Mouse (Mus musculus) adrenal gland, adult (tissue): ENCODE measurements around the gene Fezf2.

ENCODE experiments used
- DNase-seq, 2 experiments: peaks; one replicate each; pipeline ENCODE4 v3.0.0; 2022 to 2023; ENCODE audit warnings: low spot score in 1 of 2; ENCODE audit not compliant: inconsistent age in 2 of 2

Fezf2 gene

DNA sequence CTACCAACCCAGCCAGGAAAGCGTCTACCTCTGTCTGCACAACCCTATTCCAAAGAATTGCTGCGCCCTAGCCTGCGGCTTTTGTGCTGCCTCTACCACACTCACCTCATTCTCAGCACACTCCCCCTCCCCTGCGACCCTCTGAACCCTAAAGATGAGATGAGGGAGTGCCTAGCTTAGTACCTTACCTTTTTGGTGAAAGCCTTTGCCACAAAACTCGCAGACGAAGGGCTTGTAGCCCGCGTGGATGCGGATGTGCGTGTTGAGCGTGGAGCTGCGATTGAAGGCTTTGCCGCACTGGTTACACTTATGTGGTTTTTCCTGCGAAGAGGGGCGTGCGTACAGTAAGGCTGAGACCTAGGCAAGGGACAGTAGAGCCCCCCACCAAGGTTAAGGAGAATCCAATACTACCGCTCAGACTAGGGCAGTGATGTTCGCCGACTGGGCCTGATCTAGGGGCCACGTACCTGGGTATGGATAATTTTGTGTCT, 4.5 kb downstream of the Fezf2 start:
- no peak for DNase-seq

DNA sequence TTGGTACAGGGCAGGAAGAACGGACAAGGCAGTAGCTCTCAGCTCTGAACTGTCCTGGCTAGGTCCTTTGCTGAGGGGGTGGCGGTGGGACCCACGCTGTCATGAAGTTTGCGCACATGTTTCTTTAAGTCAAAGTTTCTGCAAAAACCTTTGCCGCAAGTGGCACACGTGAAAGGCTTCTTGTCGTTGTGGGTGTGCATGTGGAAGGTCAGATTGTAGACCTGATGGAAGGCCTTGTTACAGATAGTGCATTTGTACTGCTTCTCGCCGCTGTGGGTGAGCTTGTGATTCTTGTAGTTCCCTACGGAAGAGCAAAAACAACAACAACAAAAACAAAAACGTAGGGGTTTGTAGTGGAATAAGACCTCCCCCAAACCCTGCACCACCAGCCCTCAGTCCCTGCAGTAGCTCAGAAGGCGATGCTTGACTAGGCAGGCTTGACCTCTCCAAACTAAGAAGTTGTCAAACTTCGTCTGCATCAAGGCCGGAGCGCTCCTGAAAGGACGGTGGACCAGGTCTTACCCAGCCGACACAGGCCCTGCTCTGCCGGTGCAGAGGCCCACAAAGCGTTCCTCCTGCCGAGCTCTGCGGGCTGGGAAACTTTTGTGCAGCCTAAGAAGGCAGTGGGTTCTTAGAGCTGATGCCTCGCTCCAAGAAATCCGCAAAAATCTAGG, 5.4 kb downstream of the Fezf2 start:
- DNase-seq, result peak in 1 of 2 experiments; percentile 24

DNA sequence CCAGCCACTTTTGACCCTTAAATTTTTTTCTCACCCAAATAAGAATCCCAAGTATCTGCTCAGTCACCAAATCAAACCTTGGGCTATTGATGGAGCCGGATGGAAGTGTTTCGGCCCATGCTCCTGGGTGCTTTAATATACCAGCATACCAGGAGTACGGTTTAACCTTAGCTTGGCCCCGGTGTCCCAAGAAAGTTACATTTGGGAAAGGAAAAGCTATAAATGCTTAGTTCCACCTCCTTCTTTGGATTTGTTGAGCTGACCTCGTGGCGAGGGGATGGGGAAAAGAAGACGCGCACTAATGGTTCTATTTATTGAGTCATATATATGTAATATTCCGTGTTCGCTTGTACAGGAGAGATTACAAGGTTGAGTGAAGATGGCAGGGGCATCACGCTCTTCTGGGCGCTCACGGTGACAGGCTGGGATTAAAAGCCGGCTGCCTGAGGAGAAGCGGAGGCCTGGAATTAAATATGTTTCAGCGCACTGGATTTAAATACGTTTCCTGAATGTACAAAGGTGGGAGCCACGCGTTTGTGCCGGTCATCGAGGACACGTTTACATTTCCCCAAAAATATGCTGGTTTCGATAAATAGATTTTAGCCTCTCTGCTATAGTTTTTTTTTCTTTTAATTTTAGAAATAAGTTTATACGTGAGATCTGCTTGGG, 6.1 kb downstream of the Fezf2 start:
- DNase-seq, result no peak

- DNase-seq, result peak; percentile 21 to 68
Measured at GRCm38 (mm10) chr14:12341075-12341788, 6.8 kb downstream of the Fezf2 start.

- no peak for DNase-seq
Measured at GRCm38 (mm10) chr14:12340238-12341074, 7.5 kb downstream of the Fezf2 start.

GRCm38 (mm10) chr14:12338811-12339565, 9.0 kb downstream of the Fezf2 start:
- DNase-seq, result no peak

DNA sequence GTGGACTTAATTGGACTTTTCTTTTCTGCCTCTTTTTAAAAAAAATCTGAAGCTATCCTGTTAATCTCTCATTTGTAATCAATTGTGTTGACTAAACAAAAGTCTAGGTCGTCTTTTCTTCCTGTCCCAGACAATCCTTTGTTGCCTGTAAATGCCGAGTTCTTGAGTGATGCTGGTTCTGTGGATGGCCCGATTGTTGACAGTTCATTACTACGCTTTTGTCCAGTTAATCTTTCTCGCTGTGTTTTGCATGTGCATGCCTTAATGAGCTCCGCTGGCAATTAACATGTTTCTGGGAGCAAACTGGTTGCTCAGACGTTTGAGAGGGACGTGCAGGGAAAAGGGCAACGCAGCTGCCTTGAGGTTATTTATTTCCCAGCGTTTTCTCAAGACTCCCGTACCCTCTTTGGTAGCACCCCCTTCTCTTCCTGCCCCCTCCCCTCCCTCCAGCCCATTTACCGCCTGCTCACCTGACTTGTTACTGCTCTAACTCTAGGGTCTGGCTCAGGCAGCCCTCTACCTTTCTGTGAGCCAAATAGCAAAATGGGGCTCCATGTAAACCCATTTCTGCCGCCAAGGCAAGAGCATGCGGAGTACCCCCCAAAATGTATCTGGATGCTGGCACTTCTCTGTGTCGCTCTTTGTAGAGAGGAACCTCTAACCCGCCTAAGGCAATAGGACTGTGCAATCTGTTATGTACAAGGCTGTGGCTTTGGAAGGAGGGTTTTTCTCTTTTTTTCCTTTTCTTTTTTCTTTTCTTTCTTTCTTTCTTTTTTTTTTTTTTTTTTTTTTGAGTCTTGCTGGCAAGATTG, 9.8 kb downstream of the Fezf2 start:
- peak in 1 of 2 experiments; percentile 17 for DNase-seq

DNA sequence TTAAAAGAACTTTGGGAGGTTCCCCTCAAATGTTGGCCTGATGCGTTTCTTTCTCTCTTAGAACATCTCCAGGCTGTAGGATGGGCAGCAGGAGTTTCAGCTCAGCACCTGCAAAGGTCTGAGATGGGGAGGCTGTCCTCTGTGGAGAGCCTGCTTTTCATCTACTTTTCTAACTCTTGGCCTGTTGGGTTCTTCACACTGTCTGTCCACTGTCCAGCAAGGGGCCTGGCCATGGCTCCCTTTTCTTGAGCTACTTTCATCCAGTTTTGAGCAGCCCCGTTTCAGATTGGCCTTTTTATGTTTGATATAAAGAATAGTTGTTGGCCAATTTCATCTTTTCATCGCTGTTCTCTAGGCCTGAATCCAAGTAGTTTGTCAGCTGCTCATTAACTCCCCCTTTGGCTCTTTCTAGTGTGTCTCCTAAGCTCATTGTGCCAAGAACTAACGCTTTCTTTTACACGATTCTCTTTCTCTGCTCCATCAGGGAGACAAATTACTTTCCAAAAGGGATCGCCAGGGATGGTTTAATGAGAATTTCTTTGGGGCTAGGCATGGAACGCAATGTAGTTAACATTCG, 10.5 kb downstream of the Fezf2 start:
- DNase-seq, result peak in 1 of 2 experiments; percentile 13

- DNase-seq, result no peak
Measured at GRCm38 (mm10) chr14:12334925-12335324, 13.1 kb downstream of the Fezf2 start.

GRCm38 (mm10) chr14:12333622-12334021, 14.4 kb downstream of the Fezf2 start:
- DNase-seq, result no peak

- DNase-seq, result no peak
Measured at GRCm38 (mm10) chr14:12303106-12303505, 44.9 kb downstream of the Fezf2 start.

DNA sequence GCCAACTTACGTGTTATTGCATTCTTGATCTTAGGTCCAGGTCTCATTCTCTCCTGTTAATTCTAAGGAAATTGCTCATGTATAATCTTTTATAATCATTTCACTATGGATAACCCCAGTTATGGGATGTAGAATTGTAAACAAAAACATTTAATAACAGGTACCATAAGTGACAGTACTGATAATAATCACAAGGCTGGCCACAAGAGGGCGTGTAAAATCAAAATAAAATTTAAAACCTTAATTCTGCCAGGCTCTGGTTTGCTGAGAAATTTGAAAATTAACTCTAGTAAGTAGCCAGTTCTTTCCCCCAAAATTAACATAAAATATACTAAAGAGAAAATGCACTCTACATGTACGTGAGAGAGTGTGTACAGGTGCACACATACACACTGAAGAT, 47.3 kb downstream of the Fezf2 start:
- peak in 1 of 2 experiments; percentile 42 for DNase-seq

DNA sequence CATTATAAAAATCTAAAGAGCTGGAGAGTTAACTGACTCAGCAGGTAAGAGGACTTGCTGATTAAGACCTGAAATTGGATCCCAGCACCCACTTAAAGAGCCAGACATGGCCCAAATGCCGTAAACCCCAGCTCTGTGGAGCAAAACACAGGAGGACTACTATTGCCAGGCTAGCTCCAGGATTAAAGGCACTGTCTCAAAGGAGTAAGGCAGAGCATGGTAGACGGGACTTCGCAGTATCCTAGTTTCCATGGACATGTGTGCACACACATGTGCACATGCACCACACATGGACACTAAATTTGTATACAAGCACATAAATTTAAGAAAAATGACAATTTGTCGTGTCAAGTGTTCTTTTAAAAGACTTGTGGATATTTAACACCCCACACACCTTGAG, 47.7 kb downstream of the Fezf2 start:
- DNase-seq, result no peak

DNA sequence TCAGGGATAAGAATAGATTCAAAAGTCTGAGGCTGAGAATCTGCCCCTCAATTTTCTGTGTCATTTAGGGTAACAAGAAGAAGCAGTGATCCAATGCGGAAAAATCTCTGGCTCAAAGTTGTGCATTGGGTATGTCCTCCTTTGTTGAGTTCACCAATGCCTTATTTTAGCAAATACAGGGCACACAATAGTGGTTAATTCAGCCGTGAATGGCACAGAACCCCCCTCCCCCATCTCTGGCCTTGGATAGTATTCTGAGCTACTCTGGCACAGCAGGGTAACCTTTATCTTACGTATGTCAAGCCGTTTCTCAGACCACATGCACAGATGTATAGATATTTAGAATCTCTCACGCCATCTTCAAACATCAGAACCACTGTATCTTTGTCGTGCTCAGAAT, 48.3 kb downstream of the Fezf2 start:
- no peak for DNase-seq

GRCm38 (mm10) chr14:12299171-12299570, 48.8 kb downstream of the Fezf2 start:
- no peak for DNase-seq

DNA sequence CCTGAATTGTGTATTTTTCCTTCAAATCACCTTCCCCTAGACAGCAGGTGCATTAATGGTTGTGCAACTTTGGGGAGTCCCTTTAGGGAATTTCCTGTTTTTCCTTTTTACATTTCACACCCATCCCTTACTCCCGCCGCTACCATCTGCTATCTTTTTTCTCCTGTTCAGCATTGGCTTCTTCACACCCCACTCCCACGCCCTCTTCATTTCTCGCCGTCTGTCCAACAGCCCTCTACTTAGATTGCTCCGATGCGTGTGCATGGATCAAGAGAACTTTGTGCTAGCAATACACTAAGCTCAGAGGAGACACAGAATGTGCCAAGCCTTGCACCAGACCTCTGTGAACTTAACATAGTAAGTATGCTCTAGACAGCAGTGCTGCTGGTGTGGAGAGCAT, 51.6 kb downstream of the Fezf2 start:
- no peak for DNase-seq
